Mouse (Mus musculus) E14TG2a.4 (cell line): ENCODE data around the gene Dstyk.

Experiments
- H3K27me3 ChIP-seq: 2 replicates; pipeline ENCODE4 v1.6.1; 2014; ENCODE audit warnings: low read length, control low read depth; ENCODE audit not compliant: insufficient read depth
- H3K36me3 ChIP-seq: 2 replicates; pipeline ENCODE4 v1.6.1; 2014; ENCODE audit warnings: low read length, control low read depth; ENCODE audit not compliant: insufficient read depth
- H3K4me1 ChIP-seq: replicated peaks from 2 replicates; pipeline ENCODE4 v1.6.1; 2014; ENCODE audit warnings: low read depth, low read length, control low read depth
- H3K4me3 ChIP-seq: replicated peaks from 2 replicates; pipeline ENCODE4 v1.5.1; 2014; ENCODE audit warnings: mild to moderate bottlenecking, low read length
- H3K9me3 ChIP-seq: 2 replicates; pipeline ENCODE4 v1.6.1; 2014; ENCODE audit warnings: low read length, control low read depth
- CTCF ChIP-seq: conservative IDR thresholded peaks from 2 replicates; pipeline ENCODE4 v1.5.1; 2014; ENCODE audit warnings: low read length
- NANOG ChIP-seq: IDR thresholded peaks from 2 replicates; pipeline ENCODE4 v1.6.1; 2014; ENCODE audit warnings: borderline replicate concordance, low read length, mixed read lengths
- POU5F1 ChIP-seq: IDR thresholded peaks from 2 replicates; pipeline ENCODE4 v1.6.1; 2014; ENCODE audit warnings: low read length, borderline replicate concordance

The Dstyk gene

DNA sequence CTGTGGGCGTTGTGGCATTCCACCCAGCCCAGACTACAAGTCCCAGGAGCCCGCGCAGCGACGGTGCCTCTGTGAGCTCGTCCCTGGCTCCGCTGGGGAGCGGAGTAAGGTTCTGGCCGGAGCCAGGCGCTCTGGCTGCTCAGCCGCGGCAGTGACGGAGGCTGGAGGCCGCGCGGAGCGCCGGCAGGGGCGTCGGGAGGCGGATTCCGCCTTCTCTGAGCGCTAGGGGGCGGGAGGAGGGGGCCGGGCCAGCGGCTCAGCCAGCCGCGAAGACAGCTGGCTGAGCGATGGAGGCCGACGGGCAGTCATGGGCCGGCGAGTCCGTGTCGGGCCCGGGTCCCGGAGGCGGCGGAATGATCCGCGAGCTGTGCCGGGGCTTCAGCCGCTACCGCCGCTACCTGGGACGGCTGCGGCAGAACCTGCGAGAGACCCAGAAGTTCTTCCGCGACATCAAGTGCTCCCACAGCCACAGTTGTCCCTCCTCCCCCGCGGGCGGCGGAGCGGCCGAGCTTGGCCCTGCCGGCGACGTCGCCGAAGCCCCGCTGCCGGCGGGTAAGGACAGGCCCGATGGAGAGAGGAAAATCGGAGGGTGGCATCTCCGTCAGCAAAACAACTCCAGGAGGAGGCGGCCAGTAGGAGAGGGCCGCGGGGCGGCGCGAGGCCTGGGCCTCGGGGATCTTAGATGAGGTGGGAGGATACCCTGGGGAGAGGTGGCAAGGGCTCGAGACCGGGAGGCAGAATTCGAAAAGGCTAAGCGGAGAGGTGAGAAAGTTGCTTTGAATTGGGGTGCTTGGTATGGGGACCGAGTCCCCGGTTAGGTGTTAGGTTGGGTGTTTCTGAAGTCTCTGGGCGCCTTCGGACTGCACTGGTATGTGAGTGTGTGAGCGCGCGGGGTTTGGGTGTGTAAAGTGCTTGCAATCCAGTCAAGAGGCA lies at the start of gene Dstyk:
Gene Dstyk, plus strand, starts transcription at position 237 of the 933 bp plus-strand sequence.
- Histone ChIP-seq H3K4me3 (peak within 1 kb of the TSS; percentile 88), H3K36me3 (no peaks in the 10 kb centered on the region), H3K4me1 (peaks cover 25% of the 10 kb centered on the region), H3K9me3 (no peaks in the 10 kb centered on the region), H3K27me3 (0 out of 2 replicates have a peak, but pooled peaks cover 5% of the 10 kb centered on the region)
- TF ChIP-seq NANOG (no peak), POU5F1 (no peak), CTCF (no peak)

DNA sequence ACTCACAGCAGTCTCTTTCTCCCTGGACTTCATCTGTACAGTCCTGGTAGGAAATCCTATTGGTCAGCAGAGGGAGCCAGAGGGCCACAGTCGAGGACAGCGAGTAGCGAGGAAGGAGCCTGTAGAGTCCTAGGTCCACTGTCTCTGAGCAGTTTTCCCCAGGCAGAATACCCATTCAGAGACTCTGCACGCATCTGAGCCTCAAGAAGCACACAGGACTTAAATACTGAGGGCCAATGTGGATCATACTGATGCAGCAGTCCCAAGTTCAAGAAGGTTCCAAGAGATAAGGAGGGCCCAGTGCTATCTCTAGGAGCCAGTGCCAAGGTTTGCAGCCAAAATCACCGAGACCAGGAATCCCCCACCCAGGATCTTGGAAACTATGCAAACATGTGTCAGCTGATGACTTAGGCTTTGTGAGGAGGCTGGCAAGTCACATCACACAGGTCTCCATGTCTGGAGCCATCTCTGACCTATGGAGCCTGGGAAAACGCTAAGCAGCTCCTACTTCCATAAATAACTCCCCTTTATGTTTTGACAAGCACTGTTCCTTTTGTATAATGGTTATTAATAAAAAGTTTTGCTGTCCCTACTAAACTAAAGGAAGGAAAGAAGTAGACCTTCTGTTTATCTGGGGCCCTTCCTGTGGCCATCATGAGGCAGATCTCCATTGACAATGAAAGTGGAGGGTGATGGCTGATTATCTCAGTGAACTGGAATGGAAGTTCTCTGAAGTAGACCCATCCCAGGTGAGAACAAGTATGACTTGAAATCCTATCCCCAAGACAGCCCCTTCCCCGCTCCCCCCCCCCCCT lies 49.5 kb upstream of the Dstyk start:
- Histone ChIP-seq H3K4me1 (peaks cover 57% of the 10 kb centered on the region), H3K27me3 (peaks cover 12% of the 10 kb centered on the region), H3K9me3 (no peaks in the 10 kb centered on the region), H3K4me3 (no peak overlapping the region), H3K36me3 (peaks cover 2% of the 10 kb centered on the region; the same call in 1 of the 2 replicates)
- TF ChIP-seq CTCF (peak; percentile 66), POU5F1 (no peak)

DNA sequence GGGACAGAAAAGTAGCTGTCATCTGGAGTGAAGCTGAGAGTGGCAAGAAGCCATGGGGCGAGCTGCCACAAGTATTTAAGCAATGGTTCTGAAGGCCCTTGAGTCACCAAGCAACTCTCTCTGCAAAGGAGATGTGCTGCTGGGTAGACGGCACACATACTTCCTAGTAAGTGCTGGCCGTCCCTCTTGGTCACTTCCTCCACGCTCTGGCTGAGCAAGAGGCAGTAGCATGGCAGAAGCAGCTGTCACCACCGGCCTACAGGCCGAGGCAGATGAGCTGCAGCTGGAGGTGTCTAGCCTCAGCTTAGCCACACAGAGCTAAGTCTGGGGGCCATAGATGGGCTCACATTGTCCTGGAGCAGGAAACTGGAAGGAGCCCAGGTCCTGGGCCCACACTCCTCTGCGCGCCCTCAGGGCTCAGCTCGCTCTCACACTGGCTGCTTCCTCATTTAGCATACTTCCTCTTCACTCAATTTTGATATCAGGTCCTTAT lies 46.6 kb upstream of the Dstyk start:
- H3K36me3 ChIP-seq: no peaks in the 10 kb centered on the region
- no peaks in the 10 kb centered on the region for H3K9me3 ChIP-seq
- H3K4me3 ChIP-seq: no peak overlapping the region
- TF ChIP-seq NANOG (no peak), POU5F1 (no peak), CTCF (no peak)
- peaks cover 76% of the 10 kb centered on the region for H3K4me1 ChIP-seq
- H3K27me3 ChIP-seq: no peaks in the 10 kb centered on the region

DNA sequence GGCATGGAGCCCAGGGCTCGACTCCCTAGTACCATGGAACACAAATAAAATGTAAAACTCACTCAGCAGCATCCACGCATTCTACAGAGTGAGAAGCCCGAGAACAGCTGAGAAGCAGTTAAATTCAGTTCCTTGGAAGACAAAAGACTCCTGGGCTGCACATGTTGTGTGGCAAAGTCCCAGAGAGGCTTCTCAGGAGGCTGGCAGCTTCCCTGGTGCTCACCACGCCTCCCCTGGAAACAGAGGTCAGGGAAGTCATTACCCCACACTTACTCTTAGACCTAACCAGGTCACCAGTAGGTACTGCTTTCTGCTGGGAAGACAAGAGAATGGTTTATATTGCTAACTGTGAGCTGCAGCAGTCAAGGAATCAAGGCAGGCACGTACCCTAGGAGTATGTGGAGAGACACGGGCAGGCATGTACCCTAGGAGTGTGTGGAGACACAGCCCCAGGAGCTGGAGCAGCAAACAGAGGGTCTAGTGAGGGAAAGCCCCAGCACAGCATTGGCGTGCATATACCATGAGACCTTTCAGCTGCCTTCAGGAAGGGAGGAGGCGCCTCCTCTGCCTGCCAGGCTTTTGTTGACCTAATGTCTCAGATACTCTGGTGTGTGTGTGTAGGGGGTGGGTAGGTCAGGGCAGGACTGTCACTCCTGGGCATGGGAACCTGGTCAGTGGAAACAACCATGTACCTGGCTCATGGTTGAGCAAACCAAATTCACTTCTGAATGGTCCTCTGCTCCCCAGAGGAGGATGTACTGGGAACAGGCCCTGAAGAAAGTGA lies 45.9 kb upstream of the Dstyk start:
- TF ChIP-seq POU5F1: no peak
- TF ChIP-seq CTCF: no peak
- TF ChIP-seq NANOG: no peak
- no peaks in the 10 kb centered on the region for H3K27me3 ChIP-seq
- H3K9me3 ChIP-seq: no peaks in the 10 kb centered on the region
- H3K36me3 ChIP-seq: no peaks in the 10 kb centered on the region
- no peak overlapping the region for H3K4me3 ChIP-seq
- H3K4me1 ChIP-seq: peaks cover 75% of the 10 kb centered on the region

DNA sequence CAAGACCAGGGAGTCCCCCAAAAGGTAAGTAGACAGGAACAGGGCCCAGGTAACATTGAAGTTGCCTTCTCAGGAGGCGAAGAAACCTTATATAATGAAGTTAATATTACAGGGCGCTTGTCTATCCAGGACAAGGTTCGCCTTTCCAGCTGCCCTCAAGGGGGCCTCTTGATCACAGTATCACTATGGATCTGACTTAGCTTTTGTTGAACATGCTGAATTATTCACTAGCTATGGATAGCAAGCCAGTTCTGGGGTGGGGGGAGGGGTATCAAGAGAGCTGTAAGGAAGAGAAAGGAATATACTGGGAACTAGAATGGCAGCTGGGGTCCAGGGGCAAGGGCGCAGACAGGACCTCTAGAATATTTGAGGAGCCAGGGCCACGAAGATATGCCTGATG lies 45.0 kb upstream of the Dstyk start:
- TF ChIP-seq NANOG (no peak), CTCF (no peak), POU5F1 (no peak)
- H3K27me3 ChIP-seq: 0 out of 2 replicates have a peak, but pooled peaks cover 2% of the 10 kb centered on the region
- H3K9me3 ChIP-seq: no peaks in the 10 kb centered on the region
- H3K36me3 ChIP-seq: no peaks in the 10 kb centered on the region
- peaks cover 76% of the 10 kb centered on the region for H3K4me1 ChIP-seq
- H3K4me3 ChIP-seq: no peak overlapping the region

DNA sequence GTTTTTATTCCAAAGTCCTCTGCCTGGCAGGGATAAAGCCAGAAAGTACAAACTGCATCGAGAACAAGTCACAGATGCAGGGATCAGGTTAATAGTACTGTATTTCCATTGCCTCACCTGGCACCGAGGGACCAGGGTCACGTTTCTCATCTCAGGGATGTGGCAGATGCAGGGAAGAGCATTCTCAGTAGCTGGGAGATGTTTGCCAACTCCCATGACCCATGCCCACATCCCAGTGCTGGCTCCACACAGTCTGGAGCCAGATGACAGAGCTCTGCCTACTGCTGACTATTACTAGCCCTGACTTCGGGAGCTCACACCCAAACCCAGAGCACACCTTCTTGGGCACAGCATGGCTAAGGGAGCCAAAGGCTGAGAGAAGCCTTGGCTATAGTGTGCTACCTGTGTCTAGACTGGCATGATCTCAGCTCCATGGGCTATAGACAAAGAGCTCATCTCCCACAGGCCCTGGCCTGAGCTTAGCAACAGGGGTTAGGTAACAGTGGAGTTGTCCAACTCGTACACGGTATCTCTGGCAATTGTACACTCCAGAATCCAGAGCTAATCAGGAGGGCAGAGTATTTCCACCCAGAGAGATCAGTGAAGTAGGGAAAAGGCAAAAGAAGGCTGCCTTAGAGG lies 44.3 kb upstream of the Dstyk start:
- 0 out of 2 replicates have a peak, but pooled peaks cover 2% of the 10 kb centered on the region for H3K27me3 ChIP-seq

DNA sequence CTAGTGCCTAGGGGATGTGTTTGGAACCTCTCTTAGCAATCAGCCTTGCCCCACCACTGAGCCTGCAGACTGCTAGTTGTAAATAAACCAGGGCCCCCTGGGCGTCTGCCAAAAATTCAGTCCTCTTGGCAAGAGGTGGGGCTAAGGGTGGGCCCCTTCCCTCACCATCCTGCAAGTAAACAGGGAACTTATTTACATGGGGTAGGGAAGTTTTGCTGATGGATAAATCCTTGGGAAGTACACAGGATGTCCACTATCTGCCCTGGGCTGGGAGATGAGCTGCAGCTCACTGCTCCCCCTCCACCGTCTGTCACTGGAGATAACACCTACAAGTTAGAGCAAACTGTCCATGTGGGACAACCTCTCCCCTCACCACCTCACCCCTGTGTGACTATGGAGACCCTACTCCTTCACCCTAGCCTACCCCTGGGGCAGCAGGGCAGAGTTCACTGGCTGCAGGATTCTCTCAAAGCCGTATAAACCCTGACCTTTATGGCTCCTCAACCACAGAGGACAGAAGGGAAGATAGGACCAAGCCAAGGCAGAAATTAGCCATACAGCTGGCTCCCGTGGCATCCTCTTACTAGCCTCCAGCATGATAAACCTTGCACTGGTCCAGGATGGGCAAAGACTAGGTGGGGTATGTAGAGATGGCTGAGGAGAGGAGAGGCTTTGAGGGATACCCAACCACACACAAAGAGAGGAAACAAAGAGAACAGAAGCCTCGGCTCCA lies 43.0 kb upstream of the Dstyk start:
- TF ChIP-seq POU5F1: no peak
- no peak for TF ChIP-seq CTCF
- no peak for TF ChIP-seq NANOG
- no peaks in the 10 kb centered on the region for H3K9me3 ChIP-seq
- H3K27me3 ChIP-seq: peaks cover 12% of the 10 kb centered on the region
- H3K4me3 ChIP-seq: no peak overlapping the region
- H3K36me3 ChIP-seq: no peaks in the 10 kb centered on the region
- peaks cover 79% of the 10 kb centered on the region for H3K4me1 ChIP-seq

More for the DNA sequence above, 44.3 kb upstream of the Dstyk start:
- H3K4me1 ChIP-seq: peaks cover 76% of the 10 kb centered on the region
- H3K4me3 ChIP-seq: no peak overlapping the region
- no peaks in the 10 kb centered on the region for H3K9me3 ChIP-seq
- no peaks in the 10 kb centered on the region for H3K36me3 ChIP-seq
- TF ChIP-seq POU5F1 (no peak), CTCF (no peak), NANOG (no peak)
